8 mouse cellular contexts compared by ENCODE assay signal in genomic region chr12:108255511-108255919, GRCm38 (mm10). TPM values are rescaled to one million over a fixed set of nuclear protein-coding genes. Genes with fewer than 3 reads are reported as not detected.
DNase-seq lines count a peak whose midpoint lies in the region; ATAC-seq lines count a peak whose summit lies in the region.

No protein-coding gene starts in this region.

- H3K9me3 ChIP-seq in heart, embryonic 11.5 days (replicated peaks; ENCODE audit: control insufficient read depth, low read length): no peaks in the 10 kb centered on the region
- H3K9me3 ChIP-seq in forebrain, embryonic 15.5 days: no peaks in the 10 kb centered on the region
- H3K9me3 ChIP-seq in neural tube, embryonic 11.5 days (ENCODE audit: control insufficient read depth, low read length): no peaks in the 10 kb centered on the region

- no peaks in the 10 kb centered on the region for H3K36me3 ChIP-seq in heart, embryonic 11.5 days (ENCODE audit: control insufficient read depth, insufficient read depth, low read length)
- no peaks in the 10 kb centered on the region for H3K36me3 ChIP-seq in forebrain, embryonic 15.5 days
- H3K36me3 ChIP-seq in neural tube, embryonic 11.5 days (ENCODE audit: control insufficient read depth, insufficient read depth, low read length): no peaks in the 10 kb centered on the region

- WGBS in heart, embryonic 11.5 days (ENCODE audit: insufficient replicate concordance): 10% methylated on average over 8 of the region's 8 CpGs
- 3% methylated on average over 8 of the region's 8 CpGs for WGBS in forebrain, embryonic 15.5 days
- 11% methylated on average over 8 of the region's 8 CpGs for WGBS in neural tube, embryonic 11.5 days

- no peak for DNase-seq in heart, adult 9 months (ENCODE audit: low spot score in 2 of 2)
- peak; percentile 63 for DNase-seq in adrenal gland, postnatal 14 days
- DNase-seq in kidney, postnatal 10 days: peak; percentile 71
- DNase-seq in neural tube, embryonic 11.5 days (ENCODE audit: low spot score): peak; percentile 62
- no peak for DNase-seq in urinary bladder, postnatal 10 days (ENCODE audit: low spot score)
- DNase-seq in gastrocnemius, postnatal 25 days: no peak

- no peak overlapping the region for H3K9ac ChIP-seq in heart, embryonic 11.5 days (ENCODE audit: low read depth, low read length)
- no peak overlapping the region for H3K9ac ChIP-seq in forebrain, embryonic 15.5 days (replicated peaks)
- no peak overlapping the region for H3K9ac ChIP-seq in neural tube, embryonic 11.5 days (ENCODE audit: low read length)

- peak overlapping the region; percentile 60; the same call in 1 of the 2 replicates for H3K27ac ChIP-seq in heart, embryonic 11.5 days (ENCODE audit: low read depth, low read length)
- 0 out of 2 replicates have a peak overlapping the region, but pooled peaks have one; percentile 21 for H3K27ac ChIP-seq in forebrain, embryonic 15.5 days (replicated peaks)
- H3K27ac ChIP-seq in neural tube, embryonic 11.5 days (ENCODE audit: low read depth, low read length): peak overlapping the region; percentile 28; the same call in 1 of the 2 replicates

- no peaks in the 10 kb centered on the region for H3K27me3 ChIP-seq in heart, embryonic 11.5 days (ENCODE audit: control insufficient read depth, insufficient read depth, low read length)
- H3K27me3 ChIP-seq in forebrain, embryonic 15.5 days: no peaks in the 10 kb centered on the region
- H3K27me3 ChIP-seq in neural tube, embryonic 11.5 days (ENCODE audit: control insufficient read depth, insufficient read depth, low read length): no peaks in the 10 kb centered on the region

- peaks cover 69% of the 10 kb centered on the region for H3K4me1 ChIP-seq in heart, embryonic 11.5 days (ENCODE audit: control insufficient read depth, insufficient read depth, low read length)
- peaks cover 42% of the 10 kb centered on the region for H3K4me1 ChIP-seq in forebrain, embryonic 15.5 days
- peaks cover 49% of the 10 kb centered on the region for H3K4me1 ChIP-seq in neural tube, embryonic 11.5 days (ENCODE audit: control insufficient read depth, insufficient read depth, low read length)

- peak overlapping the region; percentile 1; the same call in 1 of the 2 replicates for H3K4me2 ChIP-seq in heart, embryonic 11.5 days
- H3K4me2 ChIP-seq in forebrain, embryonic 15.5 days (replicated peaks): no peak overlapping the region
- no peak overlapping the region for H3K4me2 ChIP-seq in neural tube, embryonic 11.5 days (ENCODE audit: low read depth)

- H3K4me3 ChIP-seq in heart, embryonic 11.5 days (ENCODE audit: low read depth, low read length): no peak overlapping the region
- no peak overlapping the region for H3K4me3 ChIP-seq in forebrain, embryonic 15.5 days
- no peak overlapping the region for H3K4me3 ChIP-seq in neural tube, embryonic 11.5 days (ENCODE audit: low read depth, low read length)

- no peak for ATAC-seq in heart, embryonic 11.5 days (replicated peaks; ENCODE audit: insufficient number of reproducible peaks, low FRiP score, low TSS enrichment)
- ATAC-seq in forebrain, embryonic 15.5 days (replicated peaks): no peak
- ATAC-seq in neural tube, embryonic 11.5 days (ENCODE audit: insufficient read depth, low FRiP score, low TSS enrichment): peak; percentile 67

RNA-seq across cellular contexts. Expression of gene Ccdc85c, which starts 19.7 kb away (rescaled TPM):
- 6.3 and 7.8 TPM in 2 replicates for polyA plus RNA-seq in heart, embryonic 11.5 days (2014; fragmentation: Nextera tagmentation; extraction: Ambion mirVana)
- total RNA-seq in adrenal gland, postnatal 14 days (2021): 21.6 and 23.0 TPM in 2 replicates
- 14.3 and 16.3 TPM in 2 replicates for polyA plus RNA-seq in forebrain, embryonic 15.5 days (2015; fragmentation: Nextera tagmentation; extraction: Ambion mirVana)
- 18.9 and 20.3 TPM in 2 replicates for polyA plus RNA-seq in neural tube, embryonic 11.5 days (2014; fragmentation: Nextera tagmentation; extraction: Ambion mirVana)
- 10 to 100 TPM; 11.4 to 15.2 TPM for total RNA-seq in gastrocnemius, postnatal 25 days (2021)

RNA-seq across cellular contexts. Expression of gene Hhipl1, which starts 50.6 kb away (rescaled TPM):
- 0.28 and 0.29 TPM in 2 replicates for polyA plus RNA-seq in heart, embryonic 11.5 days (2014; fragmentation: Nextera tagmentation; extraction: Ambion mirVana)
- 0.67 and 0.79 TPM in 2 replicates for total RNA-seq in adrenal gland, postnatal 14 days (2021)
- polyA plus RNA-seq in forebrain, embryonic 15.5 days (2015; fragmentation: Nextera tagmentation; extraction: Ambion mirVana): 1.8 and 1.9 TPM in 2 replicates
- 1.0 TPM in 2 replicates for polyA plus RNA-seq in neural tube, embryonic 11.5 days (2014; fragmentation: Nextera tagmentation; extraction: Ambion mirVana)
- total RNA-seq in gastrocnemius, postnatal 25 days (2021): under 1 TPM; 0.91 to 0.95 TPM

Comparison
In these comparisons a context has a peak if more than half of its experiments do, and no peak if none do; other contexts are left out.
1. DNase-seq: peak in adrenal gland, postnatal 14 days (single experiment), kidney, postnatal 10 days (single experiment) and neural tube, embryonic 11.5 days (single experiment); none in heart, adult 9 months (0 of 2), urinary bladder, postnatal 10 days (single experiment) and gastrocnemius, postnatal 25 days (single experiment).
2. Peak in every context shown above with its lines, with median percentiles within 50 percentile points of each other: H3K27ac ChIP-seq.